Mouse (Mus musculus): ENCODE measurements at regions not wholly inside any gene's neighbourhood (a gene's known extent, or its start where the extent isn't known, plus 50 kb on each side); places are given as distances from the start of the nearest gene placed in this dataset.

DNA sequence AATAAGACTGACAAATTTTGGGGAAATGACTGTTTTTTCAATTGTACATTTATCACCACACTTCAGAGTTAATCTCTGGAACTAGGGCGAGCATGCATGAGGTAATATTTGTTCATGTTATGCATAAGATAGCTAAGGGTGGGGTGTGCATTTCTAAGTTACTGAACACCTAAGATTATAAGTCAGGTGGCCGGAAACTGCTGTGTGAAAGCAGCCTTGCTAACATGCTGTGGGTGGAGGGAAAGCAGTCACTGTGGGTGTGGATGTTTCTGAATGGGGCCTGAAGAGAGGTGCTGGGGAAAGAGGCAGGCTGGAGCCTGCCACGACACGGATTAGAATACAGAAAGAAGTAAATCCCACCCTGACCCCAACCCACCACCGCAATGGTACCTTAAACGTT, 54.8 kb upstream of the Cep162 start:
- H3K36me3 ChIP-seq = no peaks in the 10 kb centered on the region
- H3K4me1 ChIP-seq (replicated peaks) = no peaks in the 10 kb centered on the region
- H3K27ac ChIP-seq = no peak overlapping the region
- H3K9me3 ChIP-seq = no peaks in the 10 kb centered on the region
- H3K27me3 ChIP-seq (replicated peaks) = no peaks in the 10 kb centered on the region
- WGBS = 66% methylated on average over 6 of the region's 6 CpGs
- no peak overlapping the region for H3K9ac ChIP-seq
- no peak for ATAC-seq
- no peak overlapping the region for H3K4me2 ChIP-seq (replicated peaks)
- no peak overlapping the region for H3K4me3 ChIP-seq (replicated peaks)
